Mouse (Mus musculus) cerebellum, adult 2 months (tissue): ENCODE measurements around the gene Spo11. TPM values are rescaled to one million over a fixed set of nuclear protein-coding genes. Genes with fewer than 3 reads are reported as not detected.

Experiments
- DNase-seq, 2 experiments: peaks; one replicate each; pipeline ENCODE4 v3.0.0; 2021
- H3K27ac ChIP-seq: fragments of 200-500 bp; 2 replicates; pipeline ENCODE4 v1.5.1; 2012; ENCODE audit warnings: low read length, control low read depth, inconsistent platforms; ENCODE audit not compliant: insufficient read depth
- H3K27me3 ChIP-seq: fragments of 200-500 bp; 2 replicates; pipeline ENCODE4 v1.6.1; 2012; ENCODE audit warnings: inconsistent platforms, mild to moderate bottlenecking, low read length, moderate library complexity; ENCODE audit not compliant: control insufficient read depth, insufficient read depth
- H3K4me1 ChIP-seq: fragments of 200-500 bp; 2 replicates; pipeline ENCODE4 v1.6.1; 2011; ENCODE audit warnings: low read length; ENCODE audit not compliant: control insufficient read depth, insufficient read depth
- H3K4me3 ChIP-seq: fragments of 200-500 bp; replicated peaks from 2 replicates; pipeline ENCODE3; 2011; ENCODE audit warnings: mild to moderate bottlenecking, low read depth, low read length, control low read depth; ENCODE audit not compliant: insufficient read depth
- CTCF ChIP-seq: fragments of 200-500 bp; IDR thresholded peaks from 2 replicates; pipeline ENCODE4 v1.5.1; 2011; ENCODE audit warnings: low read depth, mild to moderate bottlenecking, control low read depth, low read length, moderate library complexity, borderline replicate concordance; ENCODE audit not compliant: insufficient read depth
- POLR2A ChIP-seq: fragments of 200-500 bp; IDR thresholded peaks from 2 replicates; pipeline ENCODE4 v1.6.1; 2011; ENCODE audit warnings: low read length, control low read depth, borderline replicate concordance; ENCODE audit not compliant: insufficient read depth
- WGBS: fragments of 180-500 bp; shearing (Covaris S2); methylation state at CpG from one replicate; pipeline ENCODE4 v1.1.7; 2018; 5-methylcytosine and 5-hydroxymethylcytosine counted together
- polyA plus RNA-seq: library from polyadenylated mRNA; depleted of rRNA; stranded (reverse); fragments of >200 nt; gene quantifications from 2 replicates; pipeline ENCODE4 v1.2.3, GENCODE M21; 2012

Spo11 gene
- polyA plus RNA-seq, 1 experiment, result 0.21 TPM

GRCm38 (mm10) chr2:172940799-172941163 lies 36.7 kb upstream of the Spo11 start:
- Histone ChIP-seq H3K4me3 (no peak overlapping the region), H3K27ac (no peak overlapping the region), H3K4me1 (peaks cover 5% of the 10 kb centered on the region; the same call in 1 of the 2 replicates), H3K27me3 (peaks cover 8% of the 10 kb centered on the region; the same call in 1 of the 2 replicates)
- WGBS, result under 1% methylated on average over 13 of the region's 13 CpGs
- no peak for TF ChIP-seq POLR2A
- TF ChIP-seq CTCF, result no peak
- DNase-seq, result no peak

DNA sequence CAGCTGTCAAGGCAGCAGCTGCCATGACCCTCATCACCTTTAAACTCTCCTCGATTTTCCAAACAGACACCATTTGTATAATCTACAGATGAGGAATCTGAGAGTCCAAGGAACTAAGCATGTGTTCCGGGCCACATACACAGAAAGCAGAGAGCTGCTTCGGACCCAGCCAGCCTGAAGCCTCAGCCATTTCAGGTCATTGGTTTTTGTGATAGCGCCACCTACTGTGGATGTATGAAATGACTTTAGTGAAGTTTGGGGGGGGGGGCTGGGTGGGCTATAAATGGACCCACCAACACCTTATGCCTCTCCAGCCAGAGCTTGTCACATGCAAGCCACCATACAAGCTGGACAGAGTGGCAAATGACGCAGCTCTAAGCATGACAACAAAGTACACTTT lies 28.4 kb upstream of the Spo11 start:
- Histone ChIP-seq H3K4me1 (no peaks in the 10 kb centered on the region), H3K27me3 (no peaks in the 10 kb centered on the region; the same call in 1 of the 2 replicates), H3K27ac (no peak overlapping the region), H3K4me3 (no peak overlapping the region)
- no peak for TF ChIP-seq CTCF
- TF ChIP-seq POLR2A, result no peak
- DNase-seq, result no peak
- WGBS, result 46% methylated on average over 5 of the region's 5 CpGs

DNA sequence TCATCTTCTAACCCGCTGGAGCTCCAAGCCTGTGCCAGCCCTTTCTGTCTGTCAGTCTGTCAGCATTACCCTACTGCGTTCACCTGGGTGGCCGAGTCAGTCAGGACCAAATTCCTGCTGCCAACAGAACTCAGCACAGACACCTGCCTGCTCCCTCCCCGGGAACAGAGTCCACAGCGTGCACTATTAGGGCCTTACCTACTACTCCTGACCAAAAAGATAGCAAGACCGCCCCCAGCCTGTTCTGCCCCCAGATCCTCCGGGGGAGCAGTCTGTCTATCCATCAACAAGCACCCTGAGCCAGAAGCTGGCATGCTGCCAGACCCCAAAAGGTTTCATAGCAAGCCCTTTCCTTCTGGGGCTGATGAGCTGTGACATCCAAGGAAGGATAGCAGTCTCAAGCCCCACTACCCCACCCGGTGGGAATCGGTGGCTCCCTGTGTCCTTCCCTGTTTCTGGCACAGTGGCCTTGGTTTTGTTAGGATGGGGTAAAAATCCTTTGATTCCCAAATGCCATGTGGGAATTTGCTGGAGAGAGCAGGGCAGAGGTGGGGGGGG lies 27.3 kb upstream of the Spo11 start:
- no peaks in the 10 kb centered on the region; the same call in 1 of the 2 replicates for H3K27me3 ChIP-seq
- WGBS, result 34% methylated on average over 9 of the region's 9 CpGs
- H3K27ac ChIP-seq, result no peak overlapping the region
- H3K4me1 ChIP-seq, result no peaks in the 10 kb centered on the region
- DNase-seq, result no peak
- TF ChIP-seq POLR2A (no peak), CTCF (no peak)
- H3K4me3 ChIP-seq, result no peak overlapping the region

- H3K27me3 ChIP-seq, result no peaks in the 10 kb centered on the region; the same call in 1 of the 2 replicates
- WGBS, result 20% methylated on average over 11 of the region's 11 CpGs
- H3K4me3 ChIP-seq, result no peak overlapping the region
- no peak for DNase-seq
- H3K27ac ChIP-seq, result no peak overlapping the region
- TF ChIP-seq CTCF, result no peak
- no peak for TF ChIP-seq POLR2A
- H3K4me1 ChIP-seq, result no peaks in the 10 kb centered on the region
Observed at GRCm38 (mm10) chr2:172950722-172951121, 26.8 kb upstream of the Spo11 start.

GRCm38 (mm10) chr2:172951976-172952375 lies 25.5 kb upstream of the Spo11 start:
- WGBS, result 80% methylated on average over 2 of the region's 2 CpGs
- Histone ChIP-seq H3K4me1 (no peaks in the 10 kb centered on the region), H3K27me3 (no peaks in the 10 kb centered on the region; the same call in 1 of the 2 replicates), H3K4me3 (no peak overlapping the region), H3K27ac (no peak overlapping the region)
- DNase-seq, result no peak
- TF ChIP-seq POLR2A (no peak), CTCF (no peak)

GRCm38 (mm10) chr2:172958579-172958978 lies 18.9 kb upstream of the Spo11 start:
- H3K27ac ChIP-seq, result no peak overlapping the region

GRCm38 (mm10) chr2:172959006-172959768 lies 18.3 kb upstream of the Spo11 start:
- WGBS, result 52% methylated on average over 13 of the region's 13 CpGs
- Histone ChIP-seq H3K4me3 (no peak overlapping the region), H3K27me3 (no peaks in the 10 kb centered on the region; the same call in 1 of the 2 replicates), H3K27ac (no peak overlapping the region), H3K4me1 (no peaks in the 10 kb centered on the region)
- DNase-seq, result no peak
- no peak for TF ChIP-seq POLR2A
- no peak for TF ChIP-seq CTCF

More at GRCm38 (mm10) chr2:172958579-172958978, 18.9 kb upstream of the Spo11 start:
- no peak for TF ChIP-seq CTCF
- no peak for TF ChIP-seq POLR2A
- H3K4me1 ChIP-seq, result no peaks in the 10 kb centered on the region
- no peak overlapping the region for H3K4me3 ChIP-seq
- H3K27me3 ChIP-seq, result no peaks in the 10 kb centered on the region; the same call in 1 of the 2 replicates
- 17% methylated on average over 5 of the region's 5 CpGs for WGBS
- no peak for DNase-seq

GRCm38 (mm10) chr2:172960350-172960749 lies 17.1 kb upstream of the Spo11 start:
- 90% methylated on average over 3 of the region's 3 CpGs for WGBS
- Histone ChIP-seq H3K27me3 (no peaks in the 10 kb centered on the region; the same call in 1 of the 2 replicates), H3K27ac (no peak overlapping the region), H3K4me1 (no peaks in the 10 kb centered on the region; the same call in 1 of the 2 replicates), H3K4me3 (no peak overlapping the region)
- no peak for TF ChIP-seq POLR2A
- TF ChIP-seq CTCF, result no peak
- DNase-seq, result no peak
